Mouse (Mus musculus): ENCODE measurements around the gene Mpc2. TPM values are rescaled to one million over a fixed set of nuclear protein-coding genes. Genes with fewer than 3 reads are reported as not detected.
A peak's percentile ranks its signal among the peaks of the same experiment; 100 is the strongest.

Mpc2 gene
- total RNA-seq, 2 experiments from 2014 or later, result 145 to 187 TPM

DNA sequence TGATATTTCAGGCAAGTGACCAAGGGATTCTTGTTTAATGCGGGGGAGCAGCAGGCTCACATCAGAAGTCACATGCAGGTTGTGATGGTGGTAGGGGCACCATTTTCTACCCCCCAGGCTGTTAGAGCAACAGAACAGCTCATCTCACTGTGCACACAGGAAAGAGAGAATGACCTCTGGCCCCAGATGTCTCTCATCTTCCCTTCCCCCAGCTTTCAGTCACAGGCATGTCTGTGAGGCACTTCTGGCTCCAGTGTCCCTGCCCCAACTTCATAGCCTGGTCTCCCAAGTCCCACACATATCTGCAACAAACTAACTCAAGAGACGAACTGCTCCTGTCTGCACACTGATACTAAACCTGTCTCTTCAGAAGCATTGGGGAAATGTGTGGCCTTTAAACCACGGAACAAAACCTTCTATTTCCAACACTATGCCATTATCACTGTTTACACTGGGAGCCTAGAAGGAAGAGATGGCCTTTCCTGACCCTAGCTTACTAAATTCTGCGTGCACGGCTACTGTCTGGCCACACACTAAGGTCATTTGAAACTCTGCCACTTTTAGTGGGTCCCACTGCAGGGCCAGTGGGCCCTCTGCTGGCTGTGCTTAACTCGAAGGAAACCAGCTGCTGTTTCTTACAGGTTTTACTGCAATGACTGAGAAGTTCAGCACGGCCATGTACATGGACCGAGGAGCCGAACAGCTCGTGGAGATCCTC is 43.0 kb downstream of the Mpc2 start:
- ATAC-seq (ENCODE audit: poor library complexity, severe bottlenecking), result peak; percentile 84

DNA sequence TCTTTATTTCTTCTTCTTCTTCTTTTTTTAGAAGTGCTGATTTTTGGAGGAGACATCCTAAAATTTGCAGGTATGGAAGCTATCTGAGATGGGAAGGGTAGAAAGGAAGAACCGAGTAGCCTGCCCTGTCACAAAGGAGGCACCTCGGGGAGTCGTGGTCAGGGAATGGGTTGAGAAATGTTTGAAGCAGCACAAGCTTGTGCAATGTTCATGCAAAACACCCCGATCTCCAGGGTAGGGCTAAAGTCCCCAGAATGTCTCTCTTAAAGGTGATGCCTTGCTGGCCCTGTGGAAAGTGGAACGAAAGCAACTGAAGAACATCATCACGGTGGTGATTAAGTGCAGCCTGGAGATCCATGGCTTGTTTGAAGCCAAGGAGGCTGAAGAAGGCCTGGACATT is 45.9 kb downstream of the Mpc2 start:
- ATAC-seq (ENCODE audit: poor library complexity, severe bottlenecking), result no peak

DNA sequence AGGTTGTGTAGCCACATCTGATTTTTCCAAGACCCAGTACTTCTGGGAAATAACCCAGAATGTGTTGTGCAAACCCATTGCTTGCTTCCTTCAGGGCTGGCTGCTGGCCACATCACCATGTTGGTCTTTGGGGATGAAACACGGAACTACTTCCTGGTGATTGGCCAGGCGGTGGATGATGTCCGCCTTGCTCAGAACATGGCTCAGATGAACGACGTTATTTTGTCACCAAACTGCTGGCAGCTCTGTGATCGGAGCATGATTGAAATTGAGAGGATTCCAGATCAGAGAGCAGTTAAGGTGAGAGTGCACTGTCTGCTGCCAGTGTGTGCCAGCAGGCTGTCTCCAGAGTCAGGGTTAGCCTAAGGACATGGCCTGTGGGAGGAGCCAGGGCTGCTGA is 49.7 kb downstream of the Mpc2 start:
- no peak for ATAC-seq (ENCODE audit: poor library complexity, severe bottlenecking)

DNA sequence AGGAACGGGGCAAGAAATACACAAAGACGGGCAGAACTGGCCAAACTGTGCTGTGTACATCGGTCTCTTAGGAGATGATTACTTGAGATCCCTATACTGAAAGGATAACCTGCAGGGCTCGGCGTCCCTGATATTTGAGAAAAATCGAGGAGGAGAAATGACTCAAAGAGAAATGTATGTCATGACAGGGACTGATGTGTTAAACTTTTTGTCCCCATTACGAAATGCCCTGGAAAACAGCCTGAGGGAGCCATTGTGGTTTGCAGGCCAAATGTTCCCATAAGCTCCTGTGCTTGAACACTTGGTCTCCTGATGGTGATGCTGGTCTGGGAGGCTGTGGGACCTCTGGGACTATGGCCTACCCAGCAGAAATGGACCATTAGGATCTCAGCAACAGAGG is 60.3 kb downstream of the Mpc2 start:
- ATAC-seq (ENCODE audit: poor library complexity, severe bottlenecking), result no peak

Other genes with a start within 250 kb of the Mpc2 start
- gene Tiprl, start 223.6 kb upstream of the Mpc2 start, total RNA-seq (2015), result 25.7 and 25.8 TPM in 2 replicates
- gene Tiprl, start 223.6 kb upstream of the Mpc2 start, total RNA-seq (2017), result 49.6 and 52.0 TPM in 2 replicates
- not detected in 2 replicates for gene Gpr161, start 164.8 kb upstream of the Mpc2 start, total RNA-seq (2015)
- 0.04 and 0.08 TPM in 2 replicates for gene Gpr161, start 164.8 kb upstream of the Mpc2 start, total RNA-seq (2017)
- gene Dcaf6, start 162 bp upstream of the Mpc2 start, total RNA-seq (2015), result 13.6 and 14.2 TPM in 2 replicates
- gene Dcaf6, start 162 bp upstream of the Mpc2 start, total RNA-seq (2017), result 16.7 and 17.5 TPM in 2 replicates
- gene Adcy10, start 24.5 kb downstream of the Mpc2 start, total RNA-seq (2015), result 0.27 TPM in 1 of 2 replicates, not detected in the other
- gene Adcy10, start 24.5 kb downstream of the Mpc2 start, total RNA-seq (2017), result 0.33 TPM in 1 of 2 replicates, not detected in the other
- 1.3 and 2.1 TPM in 2 replicates for gene Mpzl1, start 173.9 kb downstream of the Mpc2 start, total RNA-seq (2015)
- 0.22 and 3.1 TPM in 2 replicates for gene Mpzl1, start 173.9 kb downstream of the Mpc2 start, total RNA-seq (2017)
- gene Rcsd1, start 249.1 kb downstream of the Mpc2 start, total RNA-seq (2015), result 82.1 and 88.8 TPM in 2 replicates
- gene Rcsd1, start 249.1 kb downstream of the Mpc2 start, total RNA-seq (2017), result 184 and 199 TPM in 2 replicates